Mouse (Mus musculus): ENCODE measurements around the gene Zfp948. TPM values are rescaled to one million over a fixed set of nuclear protein-coding genes. Genes with fewer than 3 reads are reported as not detected.

The Zfp948 gene
- polyA plus RNA-seq, 1 experiment: 13.2 TPM

DNA sequence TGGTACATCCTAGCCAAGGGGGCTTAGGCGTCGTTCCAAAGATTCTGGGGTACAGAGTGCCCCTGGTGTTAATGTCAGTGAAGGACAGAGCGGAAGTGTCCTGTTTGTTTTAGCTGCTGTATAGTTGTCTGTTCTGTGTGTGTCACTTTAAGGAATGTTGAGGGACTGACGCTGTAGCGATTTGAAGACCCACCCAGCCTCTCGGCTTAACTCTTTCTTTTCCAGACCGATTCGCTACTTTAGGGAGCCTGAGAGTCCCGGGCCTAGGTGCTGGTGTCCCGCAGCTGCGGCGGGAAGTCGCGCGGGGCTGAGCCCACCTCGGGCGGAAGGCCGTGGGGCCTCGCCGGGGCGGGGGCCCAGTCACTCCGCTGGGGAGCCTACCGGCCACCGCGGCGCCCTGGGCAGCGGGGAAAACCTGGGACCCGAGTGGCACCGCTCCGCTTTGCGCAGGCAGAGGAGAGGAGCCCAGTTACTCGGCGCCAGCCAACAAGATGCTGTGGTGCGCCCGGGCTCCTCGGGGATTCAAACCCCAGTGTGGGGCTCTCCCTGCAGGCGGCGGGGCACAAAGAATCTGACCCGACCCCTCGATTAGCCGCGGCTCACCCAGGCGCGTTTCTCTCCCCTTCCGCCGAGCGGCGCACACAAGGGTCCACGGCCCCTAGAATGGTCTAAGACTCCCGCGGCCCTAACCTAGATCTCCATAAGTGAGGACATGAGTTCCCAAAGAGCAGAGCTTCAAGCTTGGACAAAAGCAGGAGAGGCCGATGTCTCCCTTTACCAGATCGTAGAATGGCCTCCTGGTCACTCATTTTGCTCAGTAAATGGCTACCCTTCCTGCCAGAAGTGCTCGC is 34.5 kb upstream of the Zfp948 start:
- Histone ChIP-seq H3K27me3 (ENCODE audit: control insufficient read depth, insufficient read depth, low read length, poor library complexity, severe bottlenecking) (no peaks in the 10 kb centered on the region), H3K36me3 (ENCODE audit: control insufficient read depth, insufficient read depth, low read length, poor library complexity, severe bottlenecking) (no peaks in the 10 kb centered on the region), H3K4me3 (ENCODE audit: low read depth, low read length) (peak overlapping the region; percentile 81), H3K9me3 (replicated peaks; ENCODE audit: control insufficient read depth, insufficient read depth, low read length, poor library complexity, severe bottlenecking) (no peaks in the 10 kb centered on the region), H3K27ac (ENCODE audit: insufficient read depth, low read length) (0 out of 2 replicates have a peak overlapping the region, but pooled peaks have one; percentile 28), H3K9ac (ENCODE audit: low read depth, poor library complexity, severe bottlenecking) (peak overlapping the region; percentile 85), H3K4me1 (ENCODE audit: control insufficient read depth, insufficient read depth, low read length) (no peaks in the 10 kb centered on the region)
- TF ChIP-seq CTCF (IDR thresholded peaks at IDR 0.05; ENCODE audit: low read depth, low read length) (peak; percentile 9), EP300 (IDR thresholded peaks at IDR 0.05; ENCODE audit: insufficient read depth, low read depth, low read length) (no peak)

DNA sequence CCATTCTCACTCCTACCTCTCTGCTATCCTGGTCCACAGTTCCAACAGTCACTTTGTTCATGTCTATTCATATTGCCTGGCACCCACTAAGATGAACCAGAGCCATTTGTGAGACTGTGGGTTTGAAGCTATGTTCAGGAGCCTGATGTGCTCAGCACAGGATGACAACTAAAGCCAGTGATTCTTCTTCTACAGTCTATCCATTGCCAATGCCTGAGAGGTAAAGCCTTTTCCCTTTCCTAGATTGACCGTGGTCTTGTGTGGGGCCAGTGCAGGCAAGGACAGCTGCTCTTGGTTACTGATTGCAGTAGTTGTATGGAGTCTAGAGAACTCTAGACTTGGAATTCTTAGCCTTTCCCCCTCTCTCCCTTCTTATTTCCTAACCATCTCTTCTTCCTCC is 32.8 kb upstream of the Zfp948 start:
- no peak overlapping the region for H3K27ac ChIP-seq (ENCODE audit: insufficient read depth, low read length)
- H3K4me1 ChIP-seq (ENCODE audit: control insufficient read depth, insufficient read depth, low read length): no peaks in the 10 kb centered on the region
- H3K9me3 ChIP-seq (replicated peaks; ENCODE audit: control insufficient read depth, insufficient read depth, low read length, poor library complexity, severe bottlenecking): no peaks in the 10 kb centered on the region
- H3K36me3 ChIP-seq (ENCODE audit: control insufficient read depth, insufficient read depth, low read length, poor library complexity, severe bottlenecking): no peaks in the 10 kb centered on the region
- no peaks in the 10 kb centered on the region for H3K27me3 ChIP-seq (ENCODE audit: control insufficient read depth, insufficient read depth, low read length, poor library complexity, severe bottlenecking)
- H3K9ac ChIP-seq (ENCODE audit: low read depth, poor library complexity, severe bottlenecking): no peak overlapping the region
- TF ChIP-seq POLR2A (IDR thresholded peaks at IDR 0.05; ENCODE audit: insufficient read depth, low read length): no peak
- TF ChIP-seq CTCF (IDR thresholded peaks at IDR 0.05; ENCODE audit: low read depth, low read length): no peak
- no peak for TF ChIP-seq EP300 (IDR thresholded peaks at IDR 0.05; ENCODE audit: insufficient read depth, low read depth, low read length)
- no peak overlapping the region for H3K4me3 ChIP-seq (ENCODE audit: low read depth, low read length)

DNA sequence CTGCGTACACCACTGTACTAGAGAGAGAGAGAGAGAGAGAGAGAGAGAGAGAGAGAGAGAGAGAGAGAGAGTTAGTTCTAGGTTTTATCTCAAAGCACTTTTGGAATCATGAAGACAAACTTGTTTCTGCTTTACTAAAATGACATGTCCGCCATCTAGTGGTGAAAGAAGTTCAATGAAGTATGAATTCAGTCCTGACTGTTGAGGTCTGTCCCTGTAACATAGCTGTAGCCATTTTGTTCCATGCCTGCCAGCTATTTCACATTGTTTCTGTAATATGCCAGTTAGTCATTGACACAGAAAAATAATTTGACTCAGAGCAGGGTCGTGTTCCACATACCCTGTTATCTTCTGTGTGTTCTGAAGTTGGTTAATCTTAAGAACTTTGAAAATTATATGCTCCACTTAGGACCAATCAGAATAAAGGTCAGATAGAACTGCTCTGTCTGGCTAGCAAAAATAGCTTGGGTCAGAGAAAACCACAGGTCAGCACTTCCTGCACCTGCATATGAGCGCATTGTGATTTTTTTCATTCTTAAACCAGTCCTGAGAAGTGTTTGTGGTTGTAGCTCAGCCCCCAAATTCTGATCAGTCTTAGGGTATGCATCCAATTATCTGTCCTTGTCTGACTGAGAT is 32.2 kb upstream of the Zfp948 start:
- Histone ChIP-seq H3K9ac (ENCODE audit: low read depth, poor library complexity, severe bottlenecking) (no peak overlapping the region), H3K27ac (ENCODE audit: insufficient read depth, low read length) (peak overlapping the region; percentile 21; the same call in 1 of the 2 replicates)

DNA sequence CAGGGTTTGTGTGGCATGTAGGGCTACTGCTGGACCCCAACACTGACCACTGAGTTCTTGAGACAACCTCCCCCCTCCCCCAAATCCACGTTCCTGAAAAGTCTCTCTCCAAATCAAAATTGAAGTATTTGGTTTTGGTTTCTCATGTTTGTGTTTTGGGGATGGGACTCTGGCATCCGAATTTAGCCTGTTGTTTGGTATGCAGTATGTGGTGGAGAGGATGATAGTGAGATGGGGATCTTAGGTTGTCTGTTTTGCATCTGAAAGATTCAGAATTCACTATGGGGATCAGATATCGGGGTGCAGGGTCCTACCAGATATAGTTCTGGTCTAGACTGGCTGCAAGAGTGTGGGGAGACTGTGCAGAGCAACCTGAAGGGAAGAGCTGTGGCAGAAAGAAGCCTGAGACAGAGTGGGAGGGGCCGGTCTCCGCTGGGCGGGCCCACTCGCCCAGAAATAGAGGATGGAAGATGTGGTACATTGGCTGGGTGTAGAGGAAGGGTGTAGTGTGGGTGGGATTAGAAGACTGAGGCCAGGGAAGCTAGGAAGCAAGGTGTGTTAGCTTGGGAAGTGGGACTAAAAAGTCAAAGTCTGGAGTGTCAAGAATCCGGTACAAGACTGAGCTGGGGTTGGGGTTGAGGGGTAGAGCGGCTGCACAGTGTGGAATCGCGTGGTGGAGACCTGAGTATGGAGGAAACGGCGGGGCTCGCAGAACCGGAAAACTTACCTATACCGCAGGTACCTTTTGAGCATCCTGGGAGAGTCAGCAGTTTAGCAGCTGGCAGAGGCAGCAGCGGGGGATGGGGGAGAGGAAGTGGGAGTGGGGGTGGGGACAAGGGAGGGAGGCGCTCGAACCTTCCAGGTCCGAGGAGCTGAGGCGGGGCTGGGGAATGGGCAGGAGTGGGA is 31.5 kb upstream of the Zfp948 start, which contains the start of gene Zfp52:
Gene Zfp52, plus strand, starts transcription at position 444 of the 906 bp plus-strand sequence.
- Histone ChIP-seq H3K9ac (ENCODE audit: low read depth, poor library complexity, severe bottlenecking) (peak within 1 kb of the TSS; percentile 59), H3K4me3 (ENCODE audit: low read depth, low read length) (peak within 1 kb of the TSS; percentile 90), H3K27me3 (ENCODE audit: control insufficient read depth, insufficient read depth, low read length, poor library complexity, severe bottlenecking) (no peaks in the 10 kb centered on the region), H3K9me3 (replicated peaks; ENCODE audit: control insufficient read depth, insufficient read depth, low read length, poor library complexity, severe bottlenecking) (no peaks in the 10 kb centered on the region), H3K4me1 (ENCODE audit: control insufficient read depth, insufficient read depth, low read length) (no peaks in the 10 kb centered on the region), H3K36me3 (ENCODE audit: control insufficient read depth, insufficient read depth, low read length, poor library complexity, severe bottlenecking) (no peaks in the 10 kb centered on the region), H3K27ac (ENCODE audit: insufficient read depth, low read length) (peak within 1 kb of the TSS; percentile 83)
- TF ChIP-seq CTCF (IDR thresholded peaks at IDR 0.05; ENCODE audit: low read depth, low read length) (no peak), EP300 (IDR thresholded peaks at IDR 0.05; ENCODE audit: insufficient read depth, low read depth, low read length) (no peak), POLR2A (IDR thresholded peaks at IDR 0.05; ENCODE audit: insufficient read depth, low read length) (no peak)

More for the DNA sequence above, 32.2 kb upstream of the Zfp948 start:
- H3K36me3 ChIP-seq (ENCODE audit: control insufficient read depth, insufficient read depth, low read length, poor library complexity, severe bottlenecking): no peaks in the 10 kb centered on the region
- H3K27me3 ChIP-seq (ENCODE audit: control insufficient read depth, insufficient read depth, low read length, poor library complexity, severe bottlenecking): no peaks in the 10 kb centered on the region
- no peak overlapping the region for H3K4me3 ChIP-seq (ENCODE audit: low read depth, low read length)
- H3K9me3 ChIP-seq (replicated peaks; ENCODE audit: control insufficient read depth, insufficient read depth, low read length, poor library complexity, severe bottlenecking): no peaks in the 10 kb centered on the region
- TF ChIP-seq EP300 (IDR thresholded peaks at IDR 0.05; ENCODE audit: insufficient read depth, low read depth, low read length) (no peak), CTCF (IDR thresholded peaks at IDR 0.05; ENCODE audit: low read depth, low read length) (no peak), POLR2A (IDR thresholded peaks at IDR 0.05; ENCODE audit: insufficient read depth, low read length) (no peak)
- H3K4me1 ChIP-seq (ENCODE audit: control insufficient read depth, insufficient read depth, low read length): no peaks in the 10 kb centered on the region

DNA sequence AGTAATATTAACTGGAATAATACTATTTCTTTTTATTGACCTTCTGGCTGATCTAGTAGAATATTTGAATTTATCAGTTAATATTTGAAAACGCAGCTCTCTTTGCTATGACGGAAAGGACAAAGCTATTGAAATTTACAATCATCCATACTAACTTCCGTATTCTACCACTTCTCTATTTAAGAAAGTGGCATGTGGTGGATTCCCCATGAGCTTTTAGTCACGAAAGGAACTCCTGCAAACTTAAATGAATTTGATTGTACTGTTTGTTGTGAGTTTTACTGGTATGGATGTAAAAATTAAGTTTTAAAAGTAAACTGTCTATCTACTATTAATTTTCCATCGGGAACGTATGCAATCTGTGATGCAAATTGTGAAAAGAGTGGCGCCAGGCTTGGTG is 30.7 kb upstream of the Zfp948 start:
- H3K9ac ChIP-seq (ENCODE audit: low read depth, poor library complexity, severe bottlenecking): peak overlapping the region; percentile 59
- H3K27ac ChIP-seq (ENCODE audit: insufficient read depth, low read length): no peak overlapping the region
- H3K27me3 ChIP-seq (ENCODE audit: control insufficient read depth, insufficient read depth, low read length, poor library complexity, severe bottlenecking): no peaks in the 10 kb centered on the region
- no peak for TF ChIP-seq EP300 (IDR thresholded peaks at IDR 0.05; ENCODE audit: insufficient read depth, low read depth, low read length)
- no peak for TF ChIP-seq CTCF (IDR thresholded peaks at IDR 0.05; ENCODE audit: low read depth, low read length)
- no peak for TF ChIP-seq POLR2A (IDR thresholded peaks at IDR 0.05; ENCODE audit: insufficient read depth, low read length)
- no peaks in the 10 kb centered on the region for H3K36me3 ChIP-seq (ENCODE audit: control insufficient read depth, insufficient read depth, low read length, poor library complexity, severe bottlenecking)
- no peaks in the 10 kb centered on the region for H3K4me1 ChIP-seq (ENCODE audit: control insufficient read depth, insufficient read depth, low read length)
- H3K4me3 ChIP-seq (ENCODE audit: low read depth, low read length): peak overlapping the region; percentile 90
- H3K9me3 ChIP-seq (replicated peaks; ENCODE audit: control insufficient read depth, insufficient read depth, low read length, poor library complexity, severe bottlenecking): no peaks in the 10 kb centered on the region
